Mouse (Mus musculus) ovary, postnatal 10 days (tissue): ENCODE measurements at regions not wholly inside any gene's neighbourhood (a gene's known extent, or its start where the extent isn't known, plus 50 kb on each side); places are given as distances from the start of the nearest gene placed in this dataset.

Source experiments
- DNase-seq: peaks from one replicate; pipeline ENCODE4 v3.0.0; 2022; ENCODE audit warnings: low spot score

DNA sequence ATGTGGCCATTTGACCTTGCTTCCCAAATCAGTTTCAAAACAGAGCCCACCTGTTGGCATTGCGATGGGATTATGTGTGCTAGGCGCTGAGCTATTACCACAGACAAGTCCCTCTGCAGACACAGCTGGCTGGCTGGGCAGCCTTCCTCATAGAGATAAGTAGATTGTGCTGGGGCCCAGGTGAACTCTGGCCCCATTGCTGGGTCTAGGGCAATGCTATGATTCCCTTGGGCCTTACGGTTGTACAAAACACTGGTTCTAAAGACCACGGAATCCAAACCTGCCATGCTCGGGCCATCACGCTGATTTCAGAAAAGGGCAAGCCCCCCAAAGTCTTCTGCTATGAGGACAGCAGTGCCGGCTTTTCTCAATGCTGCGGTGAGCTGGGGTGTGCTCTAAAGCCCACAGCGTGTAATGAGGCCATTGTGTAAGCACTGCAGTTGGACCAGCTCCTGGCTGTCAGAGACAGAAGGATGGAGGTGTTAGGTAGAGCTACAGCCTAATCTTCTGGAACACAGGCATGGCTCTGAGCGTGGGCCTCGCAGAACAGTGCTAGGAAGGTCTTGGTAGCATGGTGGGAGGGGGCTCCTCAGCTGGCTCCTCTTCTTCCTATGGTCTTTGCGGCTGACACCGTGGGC, 51.2 kb upstream of the Pitx1 start:
- DNase-seq, result no peak
